Comparison of ENCODE assay signal across 13 mouse cellular contexts in the genomic region with DNA sequence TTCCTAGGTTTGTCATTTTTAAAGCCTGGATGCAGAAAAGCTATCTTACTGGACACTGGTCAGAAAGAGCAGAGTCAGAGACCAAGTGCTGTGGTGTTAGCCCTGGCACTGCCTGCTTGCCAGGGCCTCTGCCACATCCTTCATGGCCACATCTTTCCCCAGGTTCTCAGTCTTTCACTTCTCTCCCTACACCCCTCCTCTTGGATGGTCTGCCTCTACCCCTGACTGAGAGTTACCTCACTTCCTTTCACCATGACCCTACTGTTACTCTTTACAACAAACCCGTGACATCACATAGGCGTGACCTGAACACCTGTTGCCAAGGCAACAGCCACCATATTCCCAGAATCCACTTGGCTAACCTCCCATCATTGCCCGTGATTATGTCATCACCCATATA.
"Had no signal": no experiment of that assay in that cellular context is flagged by ENCODE, and none has a peak within 500 bp of the region (broad histone marks: within the 10 kb centered on the region; RNA-seq: fewer than 3 reads in every experiment).

No protein-coding gene starts in this region.

- H3K4me1 ChIP-seq: liver, embryonic 13.5 days; midbrain, embryonic 12.5 days; midbrain, embryonic 15.5 days; neural tube, embryonic 13.5 days had no signal

- H3K9ac ChIP-seq: liver, embryonic 13.5 days; midbrain, embryonic 12.5 days; midbrain, embryonic 15.5 days; neural tube, embryonic 13.5 days had no signal

- H3K4me3 ChIP-seq: layer of hippocampus, adult 2 months; liver, embryonic 13.5 days; midbrain, embryonic 12.5 days; midbrain, embryonic 15.5 days; neural tube, embryonic 13.5 days had no signal

- H3K27me3 ChIP-seq: liver, embryonic 13.5 days; midbrain, embryonic 12.5 days; midbrain, embryonic 15.5 days; neural tube, embryonic 13.5 days had no signal

- ATAC-seq: intestine, postnatal 0 days; midbrain, embryonic 15.5 days had no signal

- H3K36me3 ChIP-seq: liver, embryonic 13.5 days; midbrain, embryonic 12.5 days; midbrain, embryonic 15.5 days; neural tube, embryonic 13.5 days had no signal

- H3K9me3 ChIP-seq: liver, embryonic 13.5 days; midbrain, embryonic 12.5 days; midbrain, embryonic 15.5 days; neural tube, embryonic 13.5 days had no signal

- H3K4me2 ChIP-seq: liver, embryonic 13.5 days; midbrain, embryonic 12.5 days; midbrain, embryonic 15.5 days; neural tube, embryonic 13.5 days had no signal

- H3K27ac ChIP-seq: kidney, postnatal 0 days; layer of hippocampus, adult 2 months; liver, embryonic 13.5 days; midbrain, embryonic 12.5 days; midbrain, embryonic 15.5 days; neural tube, embryonic 13.5 days had no signal

- DNase-seq: kidney, adult 2 months; kidney, postnatal 25 days; layer of hippocampus, adult 9-11 months; liver, embryonic 13.5 days; lung, adult 2 months; thymus, adult 18-20 months; thymus, postnatal 36 days had no signal
